Mouse (Mus musculus): ENCODE data around the gene Trmu.

GRCm38 (mm10) chr15:85928161-85928560 is 49.0 kb downstream of the Trmu start:
- TF ChIP-seq TCF12 (IDR thresholded peaks at IDR 0.05; ENCODE audit: insufficient read depth, poor library complexity, severe bottlenecking) (no peak), POLR2A (IDR thresholded peaks at IDR 0.05; ENCODE audit: insufficient read length, low read depth) (no peak), USF1 (IDR thresholded peaks at IDR 0.05; ENCODE audit: low read depth) (no peak), POLR2AphosphoS2 (IDR thresholded peaks at IDR 0.05; ENCODE audit: insufficient read length, low read depth) (no peak)

Measured in myocyte (in vitro differentiated cells).